Mouse (Mus musculus) CH12.LX (cell line): Measurements from ENCODE around the gene Adsl. TPM values are rescaled to one million over a fixed set of nuclear protein-coding genes. Genes with fewer than 3 reads are reported as not detected.

Source experiments
- DNase-seq: peaks from one replicate; pipeline ENCODE4 v3.0.0-alpha.2; 2013; ENCODE audit errors: extremely low read depth
- H3K27ac ChIP-seq: 2 replicates; pipeline ENCODE4 v1.5.1; 2012; ENCODE audit warnings: low read depth, mild to moderate bottlenecking, control low read depth, moderate library complexity; ENCODE audit not compliant: insufficient read depth
- H3K27me3 ChIP-seq: replicated peaks from 2 replicates; pipeline ENCODE3; 2012; ENCODE audit warnings: inconsistent platforms
- H3K36me3 ChIP-seq, 2 experiments: replicated peaks in 1 of 2; 2 replicates each; pipeline versions ENCODE3 to v1.6.1; 2012; ENCODE audit warnings: inconsistent platforms in 1 of 2, low read length in 1 of 2, mild to moderate bottlenecking in 1 of 2, mixed read lengths in 1 of 2, moderate library complexity in 1 of 2; ENCODE audit not compliant: control insufficient read depth in 1 of 2, insufficient read depth in 1 of 2
- H3K4me1 ChIP-seq, 2 experiments: 2 replicates each; pipeline ENCODE4 v1.6.1; 2012; ENCODE audit warnings: inconsistent platforms in 1 of 2, moderate library complexity in 1 of 2; ENCODE audit not compliant: insufficient read depth in 2 of 2, control insufficient read depth in 1 of 2
- H3K4me2 ChIP-seq: 2 replicates; pipeline ENCODE4 v1.6.1; 2012; ENCODE audit warnings: low read depth, mild to moderate bottlenecking, control low read depth; ENCODE audit not compliant: poor library complexity, insufficient read depth, severe bottlenecking
- H3K4me3 ChIP-seq, 3 experiments: fragments of 150-350 bp in 1 of 3; sonication (generic) in 1 of 3; replicated peaks in 1 of 3; 2 replicates each; pipeline versions ENCODE3 to v1.5.1; 2011 to 2012; ENCODE audit warnings: low read depth in 2 of 3, low read length in 2 of 3, mild to moderate bottlenecking in 2 of 3, moderate library complexity in 2 of 3, control low read depth in 1 of 3, improper control_type of control experiment in 1 of 3, inconsistent platforms in 1 of 3, mixed read lengths in 1 of 3; ENCODE audit not compliant: poor library complexity in 1 of 3
- H3K79me2 ChIP-seq: replicated peaks from 2 replicates; pipeline ENCODE4 v1.6.1; 2012; ENCODE audit warnings: mild to moderate bottlenecking, moderate library complexity; ENCODE audit not compliant: control insufficient read depth, poor library complexity, insufficient read depth, severe bottlenecking; ENCODE audit errors: extremely low read depth
- H3K9ac ChIP-seq: 2 replicates; pipeline ENCODE4 v1.6.1; 2012; ENCODE audit warnings: low read depth, mild to moderate bottlenecking, control low read depth, moderate library complexity; ENCODE audit not compliant: insufficient read depth
- H3K9me3 ChIP-seq: replicated peaks from 2 replicates; pipeline ENCODE3; 2012; ENCODE audit warnings: low read length, inconsistent platforms, mixed read lengths
- BHLHE40 ChIP-seq: IDR thresholded peaks from 2 replicates; pipeline ENCODE4 v1.6.1; 2011; ENCODE audit warnings: mild to moderate bottlenecking, low read depth, low read length, improper control_type of control experiment
- CTCF ChIP-seq, 2 experiments: IDR thresholded peaks in 1 of 2; conservative IDR thresholded peaks in 1 of 2; 2 replicates each; pipeline ENCODE4 v1.5.1; 2011 to 2012; ENCODE audit warnings: low read depth in 2 of 2, low read length in 2 of 2, improper control_type of control experiment in 1 of 2, inconsistent platforms in 1 of 2, mild to moderate bottlenecking in 1 of 2, moderate library complexity in 1 of 2
- ELF1 ChIP-seq: IDR thresholded peaks from 2 replicates; pipeline ENCODE4 v1.6.1; 2014; ENCODE audit warnings: low read depth, mild to moderate bottlenecking, inconsistent platforms, low read length, improper control_type of control experiment
- ETS1 ChIP-seq: conservative IDR thresholded peaks from 2 replicates; pipeline ENCODE4 v1.6.1; 2012; ENCODE audit warnings: low read depth, mild to moderate bottlenecking, inconsistent platforms, low read length, improper control_type of control experiment, moderate library complexity
- GABPA ChIP-seq: IDR thresholded peaks from 2 replicates; pipeline ENCODE4 v1.6.1; 2012; ENCODE audit warnings: low read depth, low read length, improper control_type of control experiment, inconsistent platforms; ENCODE audit not compliant: insufficient replicate concordance
- HCFC1 ChIP-seq: IDR thresholded peaks from 2 replicates; pipeline ENCODE4 v1.6.1; 2012; ENCODE audit warnings: low read depth, mild to moderate bottlenecking, inconsistent platforms, low read length, improper control_type of control experiment
- IRF4 ChIP-seq: IDR thresholded peaks from 2 replicates; pipeline ENCODE4 v1.6.1; 2014; ENCODE audit warnings: low read depth, mild to moderate bottlenecking, inconsistent platforms, low read length, improper control_type of control experiment
- JUN ChIP-seq: IDR thresholded peaks from 2 replicates; pipeline ENCODE4 v1.6.1; 2011; ENCODE audit warnings: low read depth, mild to moderate bottlenecking, low read length, improper control_type of control experiment, moderate library complexity; ENCODE audit not compliant: insufficient read depth
- JUND ChIP-seq: conservative IDR thresholded peaks from 2 replicates; pipeline ENCODE4 v1.6.1; 2011; ENCODE audit warnings: low read depth, low read length, improper control_type of control experiment
- KAT2A ChIP-seq: IDR thresholded peaks from 2 replicates; pipeline ENCODE4 v1.6.1; 2012; ENCODE audit warnings: low read length, improper control_type of control experiment, inconsistent platforms; ENCODE audit not compliant: insufficient replicate concordance
- MAFK ChIP-seq: IDR thresholded peaks from 2 replicates; pipeline ENCODE4 v1.6.1; 2011; ENCODE audit warnings: low read length, improper control_type of control experiment; ENCODE audit not compliant: insufficient replicate concordance
- MAX ChIP-seq: IDR thresholded peaks from 2 replicates; pipeline ENCODE4 v1.6.1; 2011; ENCODE audit warnings: low read length, improper control_type of control experiment
- MAZ ChIP-seq: IDR thresholded peaks from 2 replicates; pipeline ENCODE4 v1.6.1; 2012; ENCODE audit warnings: low read depth, mild to moderate bottlenecking, inconsistent platforms, low read length, improper control_type of control experiment, moderate library complexity
- MXI1 ChIP-seq: IDR thresholded peaks from 2 replicates; pipeline ENCODE4 v1.6.1; 2011; ENCODE audit warnings: mild to moderate bottlenecking, low read depth, low read length, improper control_type of control experiment
- MYC ChIP-seq: IDR thresholded peaks from 2 replicates; pipeline ENCODE4 v1.6.1; 2011; ENCODE audit warnings: low read depth, mild to moderate bottlenecking, improper control_type of control experiment, low read length
- NELFE ChIP-seq: IDR thresholded peaks from 2 replicates; pipeline ENCODE4 v1.6.1; 2011; ENCODE audit warnings: low read depth, low read length, improper control_type of control experiment
- RAD21 ChIP-seq: IDR thresholded peaks from 2 replicates; pipeline ENCODE4 v1.6.1; 2011; ENCODE audit warnings: low read depth, mild to moderate bottlenecking, low read length, improper control_type of control experiment, moderate library complexity
- RCOR1 ChIP-seq: conservative IDR thresholded peaks from 2 replicates; pipeline ENCODE4 v1.6.1; 2012; ENCODE audit warnings: low read depth, mild to moderate bottlenecking, inconsistent platforms, low read length, improper control_type of control experiment
- ZC3H11A ChIP-seq: IDR thresholded peaks from 2 replicates; pipeline ENCODE4 v1.6.1; 2012; ENCODE audit warnings: low read depth, mild to moderate bottlenecking, inconsistent platforms, low read length, improper control_type of control experiment
- ZMIZ1 ChIP-seq: IDR thresholded peaks from 2 replicates; pipeline ENCODE4 v1.6.1; 2012; ENCODE audit warnings: low read depth, mild to moderate bottlenecking, inconsistent platforms, low read length, improper control_type of control experiment
- ZNF384 ChIP-seq: IDR thresholded peaks from 2 replicates; pipeline ENCODE4 v1.6.1; 2012; ENCODE audit warnings: low read depth, low read length, improper control_type of control experiment, inconsistent platforms
- dilution Hi-C: fragments of 300-500 bp; cut with MboI; formaldehyde crosslinking; loops from 2 replicates; pipeline ENCODE4 v1.14.3; 2020; ENCODE audit warnings: low sequenced_read_pairs; ENCODE audit not compliant: extremely low pct_unique_long_range_greater_than_20kb, extremely low pct_ligation_motif_present
- in situ Hi-C: fragments of 300-500 bp; cut with MboI; formaldehyde crosslinking; loops from 3 replicates; pipeline ENCODE4 v1.14.3; 2019; ENCODE audit warnings: low sequenced_read_pairs, low pct_ligation_motif_present, low pct_unique_long_range_greater_than_20kb, mixed read lengths
- polyA plus RNA-seq: library from polyadenylated mRNA; unstranded; fragments of >175 nt; gene quantifications from 2 replicates; pipeline ENCODE4 v1.2.1, GENCODE M21; 2012; ENCODE audit warnings: low read depth; ENCODE audit not compliant: insufficient read length
- total RNA-seq, 2 experiments: library from RNA; depleted of rRNA; stranded (reverse); fragments of 300-350 nt in 1 of 2; fragments of >200 nt in 1 of 2; gene quantifications; 2 replicates each; pipeline ENCODE4 v1.2.3; 2012 to 2014

The Adsl gene
- total and polyA plus RNA-seq, 3 experiments, result 226 to 356 (median 276) TPM

DNA sequence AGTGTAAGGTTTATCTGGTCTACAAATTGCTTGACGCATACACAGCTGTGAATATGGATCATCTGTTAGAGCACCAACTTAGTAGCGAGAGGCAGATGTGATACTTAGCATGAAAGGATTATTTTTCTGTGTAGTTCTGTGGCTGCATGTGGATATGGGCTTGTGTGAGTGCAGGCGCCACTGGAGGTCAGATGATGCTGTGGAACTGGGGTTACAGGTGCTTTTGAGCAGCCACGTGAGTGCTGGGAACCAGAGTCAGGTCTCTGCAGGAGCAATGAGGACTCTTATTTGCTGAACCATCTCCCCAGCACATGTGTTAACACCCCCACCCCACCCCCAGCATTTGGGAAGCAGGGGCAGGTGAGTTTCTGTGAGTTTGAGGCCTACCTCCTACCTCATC, 1.1 kb downstream of the Adsl start:
- DNase-seq, result peak; percentile 31
- in situ Hi-C loops (loop anchor here (10.0 kb wide), 1 partner anchor 245 kb away; no protein-coding TSS in a partner anchor), dilution Hi-C loops (no loop called here)
- Histone ChIP-seq H3K4me3 (peak overlapping the region; percentile 84 to 99 (median 92)), H3K36me3 (peaks cover 22 to 40% of the 10 kb centered on the region in 2 experiments), H3K79me2 (peaks cover 29% of the 10 kb centered on the region), H3K4me1 (peaks cover 11 to 31% of the 10 kb centered on the region in 2 experiments), H3K4me2 (peak overlapping the region; percentile 88)
- TF ChIP-seq BHLHE40 (peak; percentile 25; the same call in 1 of the 2 replicates), CTCF (conservative IDR thresholded peaks at IDR 0.05 in 1 of 2, IDR thresholded peaks at IDR 0.05 in 1 of 2; ENCODE audit: low read depth in 2 of 2, low read length in 2 of 2) (no peak), ZC3H11A (no peak), MYC (peak; percentile 51; the same call in 1 of the 2 replicates), MXI1 (peak; percentile 36; the same call in 1 of the 2 replicates)
- TF ChIP-seq, all 38 proteins: peak for 3
- Histone ChIP-seq H3K9ac (peak overlapping the region; percentile 55), H3K9me3 (no peaks in the 10 kb centered on the region), H3K27ac (no peak overlapping the region; the same call in 1 of the 2 replicates), H3K27me3 (no peaks in the 10 kb centered on the region)

DNA sequence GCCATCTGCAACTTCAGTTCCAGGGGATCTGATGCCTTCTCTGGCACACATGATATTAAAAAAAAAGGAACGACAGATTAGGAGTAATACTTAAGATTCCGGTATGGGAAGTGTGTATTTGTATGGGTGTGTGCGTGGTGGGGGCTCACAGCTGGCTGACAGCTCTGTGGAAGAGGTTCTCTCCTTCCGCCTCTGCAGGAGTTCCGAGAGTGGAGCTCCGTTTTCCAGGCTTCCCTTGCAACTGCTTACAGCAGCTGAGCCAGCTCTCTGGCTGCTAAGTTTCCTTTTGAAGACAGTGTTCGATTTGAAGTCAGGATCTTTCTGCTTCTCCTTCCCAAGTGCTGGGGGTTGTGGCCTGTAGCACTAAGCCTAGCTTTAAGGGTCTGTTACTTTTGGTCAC, 1.8 kb downstream of the Adsl start:
- dilution Hi-C loops (no loop called here), in situ Hi-C loops (loop anchor here (25.0 kb wide), 1 partner anchor 688 kb away; the partner anchor contains the start of genes Atf4 and Rps19bp1)
- Histone ChIP-seq H3K79me2 (peaks cover 29% of the 10 kb centered on the region), H3K9ac (no peak overlapping the region), H3K4me2 (peak overlapping the region; percentile 88; the same call in 1 of the 2 replicates), H3K4me3 (peak overlapping the region in 2 of 3 experiments; percentile 84 to 92), H3K27me3 (no peaks in the 10 kb centered on the region), H3K4me1 (peaks cover 11 to 30% of the 10 kb centered on the region in 2 experiments), H3K27ac (no peak overlapping the region), H3K9me3 (no peaks in the 10 kb centered on the region), H3K36me3 (peaks cover 29 to 46% of the 10 kb centered on the region in 2 experiments)
- DNase-seq, result no peak
- no peak for TF ChIP-seq RCOR1
- no peak for TF ChIP-seq MAZ
- no peak for TF ChIP-seq GABPA
- no peak for TF ChIP-seq IRF4
- TF ChIP-seq ELF1, result no peak
- no peak for TF ChIP-seq CTCF (conservative IDR thresholded peaks at IDR 0.05 in 1 of 2, IDR thresholded peaks at IDR 0.05 in 1 of 2; ENCODE audit: low read depth in 2 of 2, low read length in 2 of 2)
- no peak for TF ChIP-seq RAD21
- TF ChIP-seq MAX, result no peak

DNA sequence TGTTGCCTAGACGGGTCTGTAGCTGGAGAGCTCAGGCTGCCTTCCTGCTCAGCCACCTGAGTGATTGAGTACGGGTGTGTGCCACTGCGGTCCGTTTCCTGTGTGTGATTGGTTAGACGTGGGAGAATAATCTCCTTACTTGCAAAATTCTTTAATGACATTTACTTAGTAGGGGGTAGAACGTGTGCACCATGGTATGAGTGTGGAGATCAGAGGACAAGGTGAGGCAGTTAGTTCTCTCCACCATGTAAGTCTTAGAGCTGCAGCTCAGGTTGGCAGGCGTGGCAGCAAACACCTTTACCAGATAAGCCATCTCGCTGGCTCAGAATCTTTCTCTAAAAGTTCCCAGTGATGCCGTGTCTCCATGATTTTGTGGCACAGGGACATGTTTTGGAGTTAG, 5.7 kb downstream of the Adsl start:
- in situ Hi-C loops (loop anchor here (25.0 kb wide), 1 partner anchor 692 kb away; the partner anchor contains the start of genes Atf4 and Rps19bp1), dilution Hi-C loops (no loop called here)
- no peak overlapping the region for H3K27ac ChIP-seq
- peaks cover 56 to 83% of the 10 kb centered on the region in 2 experiments for H3K36me3 ChIP-seq
- H3K9me3 ChIP-seq, result no peaks in the 10 kb centered on the region
- no peak overlapping the region for H3K9ac ChIP-seq
- no peaks in the 10 kb centered on the region for H3K27me3 ChIP-seq
- no peak overlapping the region for H3K4me2 ChIP-seq
- no peak for TF ChIP-seq CTCF (conservative IDR thresholded peaks at IDR 0.05 in 1 of 2, IDR thresholded peaks at IDR 0.05 in 1 of 2; ENCODE audit: low read depth in 2 of 2, low read length in 2 of 2)
- no peak for TF ChIP-seq MAX
- TF ChIP-seq MAFK, result no peak
- TF ChIP-seq JUN, result no peak
- TF ChIP-seq ZMIZ1, result no peak
- no peak for TF ChIP-seq JUND
- TF ChIP-seq RCOR1, result no peak
- TF ChIP-seq BHLHE40, result no peak
- no peak for TF ChIP-seq KAT2A
- no peak for TF ChIP-seq ETS1
- no peak for TF ChIP-seq ZNF384
- TF ChIP-seq HCFC1, result no peak
- TF ChIP-seq NELFE, result no peak
- TF ChIP-seq MYC, result no peak
- H3K4me3 ChIP-seq, result no peak overlapping the region
- peaks cover 11 to 17% of the 10 kb centered on the region in 2 experiments for H3K4me1 ChIP-seq
- DNase-seq, result no peak
- H3K79me2 ChIP-seq, result peaks cover 30% of the 10 kb centered on the region
